Mouse (Mus musculus) heart, adult 2 months (tissue): Measurements from ENCODE around the gene Fam24b. TPM values are rescaled to one million over a fixed set of nuclear protein-coding genes. Genes with fewer than 3 reads are reported as not detected.
A peak's percentile ranks its signal among the peaks of the same experiment; 100 is the strongest.

ENCODE experiments used
- DNase-seq, 2 experiments: peaks; one replicate each; pipeline ENCODE4 v3.0.0; 2021
- H3K27ac ChIP-seq: fragments of 200-600 bp; 2 replicates; pipeline ENCODE4 v1.8.1; 2022
- H3K27me3 ChIP-seq: fragments of 200-500 bp; 2 replicates; pipeline ENCODE4 v1.6.1; 2012; ENCODE audit warnings: mild to moderate bottlenecking, low read length, inconsistent platforms, mixed read lengths; ENCODE audit not compliant: control insufficient read depth, insufficient read depth
- H3K36me3 ChIP-seq: fragments of 200-500 bp; 2 replicates; pipeline ENCODE4 v1.6.1; 2012; ENCODE audit warnings: low read length, inconsistent platforms; ENCODE audit not compliant: control insufficient read depth, insufficient read depth
- H3K4me1 ChIP-seq: fragments of 200-500 bp; 2 replicates; pipeline ENCODE4 v1.6.1; 2011; ENCODE audit warnings: low read length; ENCODE audit not compliant: control insufficient read depth, insufficient read depth
- H3K4me3 ChIP-seq: fragments of 200-600 bp; 2 replicates; pipeline ENCODE4 v1.8.1; 2022
- H3K79me2 ChIP-seq: fragments of 200-500 bp; replicated peaks from 2 replicates; pipeline ENCODE4 v1.6.1; 2012; ENCODE audit warnings: mild to moderate bottlenecking, inconsistent platforms, low read length, moderate library complexity, mixed read lengths; ENCODE audit not compliant: control insufficient read depth, insufficient read depth
- H3K9ac ChIP-seq: fragments of 200-500 bp; 2 replicates; pipeline ENCODE4 v1.6.1; 2012; ENCODE audit warnings: low read depth, mild to moderate bottlenecking, control low read depth, inconsistent platforms, low read length, mixed read lengths
- CTCF ChIP-seq: fragments of 200-600 bp; IDR thresholded peaks from 2 replicates; pipeline ENCODE4 v1.8.1; 2022; ENCODE audit warnings: antibody characterized with exemption, mild to moderate bottlenecking, moderate library complexity
- EP300 ChIP-seq: fragments of 200-500 bp; IDR thresholded peaks from 2 replicates; pipeline ENCODE4 v1.6.1; 2011; ENCODE audit warnings: low read depth, low read length, control low read depth; ENCODE audit not compliant: insufficient read depth
- POLR2A ChIP-seq: fragments of 200-500 bp; IDR thresholded peaks from 2 replicates; pipeline ENCODE4 v1.6.1; 2011; ENCODE audit warnings: mild to moderate bottlenecking, low read depth, low read length, control low read depth; ENCODE audit not compliant: insufficient read depth
- WGBS: fragments of 180-500 bp; shearing (Covaris S2); methylation state at CpG from one replicate; pipeline ENCODE4 v1.1.7; 2018; 5-methylcytosine and 5-hydroxymethylcytosine counted together
- intact Hi-C: fragments of 180-260 bp; cut with DNase I; formaldehyde crosslinking; loops from one replicate; pipeline ENCODE4 v1.15.1; 2025
- long read RNA-seq: library from polyadenylated mRNA; stranded (forward); transcript quantifications from one replicate; pipeline ENCODE4 v2.0.0, GENCODE M21; 2021
- polyA plus RNA-seq: library from polyadenylated mRNA; depleted of rRNA; stranded (reverse); fragments of >200 nt; gene quantifications from 2 replicates; pipeline ENCODE4 v1.2.3, GENCODE M21; 2012; rRNA removed
- total RNA-seq, 2 experiments: library from RNA; stranded (reverse); gene quantifications; 2 replicates each; pipeline ENCODE4 v1.2.3; 2021

The Fam24b gene
- total RNA-seq (not detected), polyA plus RNA-seq (not detected in 2 replicates)
- long read RNA-seq: 0 reads

DNA sequence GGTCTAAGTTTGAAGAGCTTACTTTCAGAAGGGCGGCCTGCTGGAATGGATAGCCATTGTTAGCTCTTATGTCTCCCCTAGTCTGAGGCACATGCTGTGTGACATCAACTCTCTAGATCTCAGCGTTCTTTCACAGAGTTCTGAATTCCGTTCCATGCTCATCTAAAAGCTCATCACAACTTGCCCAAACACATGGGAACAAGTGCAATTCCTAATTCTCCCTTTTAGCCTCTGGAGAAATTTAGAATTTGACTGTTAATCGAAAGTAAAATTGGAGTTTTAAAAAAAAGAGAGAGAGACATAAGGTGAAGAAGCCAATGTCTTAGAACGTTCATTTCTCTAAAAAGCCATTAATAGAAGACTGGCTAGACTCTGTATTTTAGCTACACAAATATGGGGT lies at the start of gene Fam24b:
Gene Fam24b (minus strand): TSS at position 101 of the 400 bp plus-strand sequence.
- Histone ChIP-seq H3K79me2 (no peaks in the 10 kb centered on the region), H3K27ac (no peak within 1 kb of the TSS), H3K9ac (no peak within 1 kb of the TSS), H3K27me3 (no peaks in the 10 kb centered on the region), H3K36me3 (no peaks in the 10 kb centered on the region), H3K4me1 (no peaks in the 10 kb centered on the region), H3K4me3 (no peak within 1 kb of the TSS)
- no peak for DNase-seq
- intact Hi-C loops: no loop called here
- 91% methylated on average over 5 of the region's 5 CpGs for WGBS
- TF ChIP-seq CTCF: no peak
- no peak for TF ChIP-seq EP300
- no peak for TF ChIP-seq POLR2A

DNA sequence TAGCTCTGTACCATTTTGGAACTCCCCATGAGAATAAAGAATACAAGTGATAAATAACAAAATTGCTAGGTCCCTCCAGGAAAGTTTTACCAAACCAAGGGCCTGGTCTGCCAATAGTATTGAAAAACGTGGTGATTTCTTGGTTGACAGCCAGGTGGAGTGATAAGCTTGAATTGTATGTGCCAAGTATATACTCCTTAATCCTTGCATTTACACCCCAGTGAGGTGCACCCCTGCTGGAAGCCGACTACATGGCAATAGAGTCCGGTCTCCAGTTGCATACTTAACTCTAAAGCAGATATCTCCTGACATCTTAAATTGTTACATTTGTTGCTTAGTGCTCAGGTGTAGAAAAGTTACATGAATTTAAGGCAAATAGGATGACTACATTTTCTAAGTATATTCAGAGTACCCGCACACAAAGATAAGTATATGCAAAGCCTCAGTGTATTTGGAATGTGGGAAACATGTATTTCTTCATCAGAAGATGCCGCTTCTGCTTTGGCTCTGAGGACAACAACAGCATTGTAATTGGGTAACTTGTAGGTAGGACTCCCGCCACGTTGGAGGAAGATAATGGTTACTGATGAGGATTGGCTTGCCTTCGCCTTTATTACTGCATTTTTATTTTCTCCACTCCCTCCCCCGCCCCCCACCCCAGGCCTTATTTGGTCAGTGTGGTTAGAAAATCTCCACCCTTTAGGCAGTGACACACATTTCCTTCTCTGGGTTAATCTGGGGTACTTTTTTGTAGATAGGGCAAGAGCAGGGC lies 42.8 kb upstream of the Fam24b start:
- intact Hi-C loops: loop anchor here (5.0 kb wide), 1 partner anchor 510 kb away; no protein-coding TSS in a partner anchor
- WGBS: 72% methylated on average over 9 of the region's 9 CpGs
- Histone ChIP-seq H3K9ac (no peak overlapping the region), H3K27ac (no peak overlapping the region; the same call in 1 of the 2 replicates), H3K4me3 (peak overlapping the region; percentile 63), H3K79me2 (no peaks in the 10 kb centered on the region), H3K27me3 (no peaks in the 10 kb centered on the region), H3K4me1 (peaks cover 5% of the 10 kb centered on the region), H3K36me3 (peaks cover 4% of the 10 kb centered on the region)
- TF ChIP-seq POLR2A (no peak), EP300 (no peak), CTCF (0 out of 2 replicates have a peak, but pooled peaks have one; percentile 9)
- no peak for DNase-seq

DNA sequence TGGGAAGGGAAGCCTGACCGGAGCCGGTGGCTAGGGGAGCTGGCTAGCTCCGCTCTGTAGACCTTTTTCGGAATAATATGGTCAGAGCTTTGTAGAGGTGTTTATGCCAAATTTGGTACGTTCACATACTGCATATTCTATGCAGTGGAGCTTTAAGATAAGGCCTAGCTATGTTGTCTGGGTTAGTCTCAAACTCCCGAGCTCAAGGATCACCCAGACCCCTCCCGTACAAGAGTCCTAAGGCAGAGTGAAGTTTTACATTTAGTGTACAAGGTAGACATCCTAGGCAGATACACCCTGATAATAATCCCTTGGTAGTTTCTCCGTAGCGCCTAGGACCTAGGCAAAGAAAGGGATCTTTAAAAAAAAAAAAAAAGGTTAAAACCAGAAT lies 42.1 kb upstream of the Fam24b start:
- peaks cover 5% of the 10 kb centered on the region for H3K4me1 ChIP-seq
- no peak for DNase-seq
- peak overlapping the region; percentile 91 for H3K9ac ChIP-seq
- 2% methylated on average over 9 of the region's 9 CpGs for WGBS
- H3K4me3 ChIP-seq: peak overlapping the region; percentile 63
- TF ChIP-seq POLR2A (no peak), CTCF (no peak), EP300 (no peak)
- no peaks in the 10 kb centered on the region for H3K79me2 ChIP-seq
- intact Hi-C loops: loop anchor here (5.0 kb wide), 1 partner anchor 511 kb away; no protein-coding TSS in a partner anchor
- H3K27ac ChIP-seq: peak overlapping the region; percentile 96
- peaks cover 4% of the 10 kb centered on the region for H3K36me3 ChIP-seq
- H3K27me3 ChIP-seq: no peaks in the 10 kb centered on the region

DNA sequence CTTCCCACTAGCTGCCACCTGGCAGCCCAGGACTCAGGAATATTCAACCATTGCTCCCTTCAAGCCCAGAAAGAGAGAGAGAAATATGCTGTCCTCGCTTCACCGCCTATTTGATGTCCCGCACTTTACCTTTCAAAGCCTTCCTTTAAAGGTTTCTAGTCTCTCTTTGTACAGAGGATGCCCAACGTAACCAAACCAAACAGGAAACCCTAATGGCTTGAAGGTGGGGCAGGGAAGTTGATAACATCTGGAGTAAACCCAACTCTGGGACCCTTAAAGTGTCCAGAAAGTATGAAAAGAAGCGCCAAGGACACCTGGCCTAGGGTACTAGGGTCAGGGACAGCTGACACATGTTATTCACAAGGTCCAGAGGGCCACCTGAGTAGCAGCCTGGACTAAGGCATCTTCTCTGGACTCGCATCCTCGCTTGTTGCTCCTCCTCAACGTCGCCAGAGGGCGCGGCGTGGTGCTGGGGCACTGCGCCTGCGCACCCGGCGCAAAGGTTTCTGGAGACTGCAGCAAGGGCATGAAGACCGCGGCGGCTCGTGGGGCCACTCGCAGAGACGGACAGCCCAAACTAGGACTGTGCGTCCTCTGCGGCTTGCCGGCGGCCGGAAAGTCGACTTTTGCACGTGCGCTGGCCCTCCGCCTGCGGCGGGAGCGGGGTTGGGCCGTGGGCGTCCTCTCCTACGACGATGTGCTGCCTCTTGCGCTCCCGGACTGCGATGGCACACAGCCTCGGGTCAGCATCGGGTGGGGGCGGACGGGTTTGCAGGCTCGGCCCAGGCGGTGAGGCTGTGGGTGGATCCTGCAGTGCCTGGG lies 41.5 kb upstream of the Fam24b start, which contains the start of gene Pstk:
Gene Pstk (plus strand): TSS at position 494 of the 822 bp plus-strand sequence.
- Histone ChIP-seq H3K27me3 (no peaks in the 10 kb centered on the region), H3K4me1 (peaks cover 5% of the 10 kb centered on the region), H3K36me3 (peaks cover 4% of the 10 kb centered on the region), H3K27ac (peak within 1 kb of the TSS; percentile 96), H3K4me3 (peak within 1 kb of the TSS; percentile 63), H3K79me2 (no peaks in the 10 kb centered on the region), H3K9ac (peak within 1 kb of the TSS; percentile 91)
- intact Hi-C loops: loop anchor here (5.0 kb wide), 1 partner anchor 511 kb away; no protein-coding TSS in a partner anchor
- TF ChIP-seq CTCF (peak; percentile 99), POLR2A (peak; percentile 93), EP300 (0 out of 2 replicates have a peak, but pooled peaks have one; percentile 27)
- peak; percentile 93 to 95 for DNase-seq
- 4% methylated on average over 47 of the region's 47 CpGs for WGBS

DNA sequence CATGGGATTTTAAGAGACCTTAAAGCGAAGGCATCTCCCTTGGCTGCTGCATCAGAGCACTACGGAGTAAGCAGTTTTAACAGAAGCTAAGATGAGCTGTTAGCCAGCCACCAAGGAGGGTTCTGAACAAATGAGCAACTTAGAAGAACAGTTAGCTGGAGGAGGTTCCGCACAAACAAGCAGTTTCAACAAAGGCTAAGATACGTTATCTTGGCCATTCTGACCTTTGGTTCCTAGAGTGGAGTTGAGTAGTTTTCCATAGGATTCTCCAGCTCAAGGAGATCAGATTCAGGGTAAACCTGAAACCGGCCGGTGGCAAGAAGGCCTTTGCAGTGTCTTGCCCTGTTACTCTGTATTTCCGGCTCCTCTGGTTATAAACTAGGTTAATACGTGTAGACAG lies 34.8 kb upstream of the Fam24b start:
- H3K4me3 ChIP-seq: no peak overlapping the region
- TF ChIP-seq EP300 (no peak), CTCF (no peak), POLR2A (no peak)
- peaks cover 5% of the 10 kb centered on the region for H3K36me3 ChIP-seq
- H3K9ac ChIP-seq: no peak overlapping the region
- no peak for DNase-seq
- intact Hi-C loops: no loop called here
- WGBS: 88% methylated on average over 8 of the region's 8 CpGs
- no peak overlapping the region for H3K27ac ChIP-seq
- no peaks in the 10 kb centered on the region for H3K4me1 ChIP-seq
- H3K27me3 ChIP-seq: no peaks in the 10 kb centered on the region
- no peaks in the 10 kb centered on the region for H3K79me2 ChIP-seq
